Mouse (Mus musculus) lung, postnatal 0 days (tissue): ENCODE data around the gene Nkx6-2.

Source experiments
- CTCF ChIP-seq: IDR thresholded peaks from 2 replicates; pipeline ENCODE4 v1.5.1; 2016; ENCODE audit warnings: antibody characterized with exemption, mild to moderate bottlenecking
- EP300 ChIP-seq: IDR thresholded peaks from 2 replicates; pipeline ENCODE4 v1.6.1; 2016; ENCODE audit warnings: antibody characterized with exemption, mild to moderate bottlenecking, control low read depth

DNA sequence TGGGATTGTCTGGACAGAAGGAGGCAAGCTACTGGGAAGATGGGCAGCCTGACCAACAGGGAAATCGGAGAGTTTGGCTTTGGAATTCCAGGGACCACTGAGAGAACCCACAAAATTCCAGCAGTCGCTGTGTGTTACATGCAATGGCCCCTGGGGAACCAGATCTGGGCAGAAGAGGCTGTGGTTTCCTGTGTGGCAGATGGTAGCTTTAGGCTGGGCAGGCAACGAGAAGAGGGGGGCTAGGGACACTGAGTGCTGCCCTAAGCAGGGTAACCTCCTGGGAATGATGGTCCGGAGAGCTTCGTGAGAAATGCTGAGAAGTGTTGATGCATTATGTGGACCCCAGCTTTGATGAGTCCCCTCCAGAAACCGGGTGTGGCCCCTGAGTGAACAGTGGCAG is 13.3 kb upstream of the Nkx6-2 start:
- no peak for TF ChIP-seq EP300
- TF ChIP-seq CTCF, result no peak
